8 mouse cellular contexts compared by ENCODE assay signal in the genomic region with DNA sequence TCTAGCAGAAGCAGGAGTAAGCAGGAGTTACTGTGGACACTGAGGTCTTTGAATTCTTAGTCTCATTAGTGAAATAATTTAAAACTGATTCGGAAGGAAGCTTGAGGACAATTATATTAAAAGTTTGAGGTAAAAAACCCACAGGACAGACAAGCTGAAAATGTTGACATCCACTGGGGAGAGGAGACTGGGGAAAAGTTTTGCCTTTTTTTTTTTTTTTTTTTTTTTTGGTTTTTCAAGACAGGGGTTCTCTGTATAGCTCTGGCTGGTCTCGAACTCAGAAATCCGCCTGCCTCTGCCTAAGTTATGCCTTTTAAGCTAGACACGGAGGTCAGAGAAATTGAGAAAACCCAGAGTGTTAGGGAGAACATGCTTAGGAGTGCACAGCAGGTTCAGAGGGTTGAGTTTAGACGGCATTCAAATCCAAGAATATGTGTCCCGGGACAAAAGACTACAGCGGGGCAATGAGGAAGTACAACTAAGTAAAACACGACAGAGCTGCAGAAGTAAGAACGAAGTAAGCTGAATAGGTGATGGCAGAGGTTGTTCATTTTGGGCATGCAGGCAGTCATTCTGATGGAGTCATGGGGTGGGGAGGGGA. TPM values are rescaled to one million over a fixed set of nuclear protein-coding genes. Genes with fewer than 3 reads are reported as not detected.
DNase-seq lines count a peak whose midpoint lies in the region; ATAC-seq and TF ChIP-seq lines count a peak whose summit lies in the region.

No protein-coding gene starts in this region.

- no peaks in the 10 kb centered on the region for H3K27me3 ChIP-seq in forebrain, embryonic 14.5 days (replicated peaks; ENCODE audit: control insufficient read depth, insufficient read depth, low read length)
- H3K27me3 ChIP-seq in liver, embryonic 16.5 days (ENCODE audit: control insufficient read depth, insufficient read depth, low read depth, low read length): no peaks in the 10 kb centered on the region

- no peak for DNase-seq in gastrocnemius, adult 2 months
- no peak for DNase-seq in gastrocnemius, postnatal 36 days
- peak; percentile 76 for DNase-seq in A20 (ENCODE audit: low read depth, low spot score)
- DNase-seq in forebrain, embryonic 14.5 days (ENCODE audit: low spot score): no peak
- no peak for DNase-seq in adrenal gland, postnatal 10 days
- no peak for DNase-seq in frontal cortex, postnatal 25 days (ENCODE audit: low spot score in 2 of 2)
- DNase-seq in urinary bladder, postnatal 14 days (ENCODE audit: low spot score): no peak

- peaks cover 13% of the 10 kb centered on the region; the same call in 1 of the 2 replicates for H3K4me1 ChIP-seq in forebrain, embryonic 14.5 days (ENCODE audit: control insufficient read depth, insufficient read depth, low read length)
- H3K4me1 ChIP-seq in liver, embryonic 16.5 days (ENCODE audit: control insufficient read depth, low read depth, low read length): peaks cover 20% of the 10 kb centered on the region

- no peak for TF ChIP-seq CTCF in gastrocnemius, adult 2 months (IDR thresholded peaks at IDR 0.05)

- H3K4me2 ChIP-seq in forebrain, embryonic 14.5 days (ENCODE audit: low read length): peak overlapping the region; percentile 78
- H3K4me2 ChIP-seq in liver, embryonic 16.5 days (ENCODE audit: low read depth, low read length): peak overlapping the region; percentile 79

- H3K4me3 ChIP-seq in gastrocnemius, adult 2 months: peak overlapping the region; percentile 92
- peak overlapping the region; percentile 66 for H3K4me3 ChIP-seq in forebrain, embryonic 14.5 days (ENCODE audit: low read depth, low read length)
- peak overlapping the region; percentile 68 for H3K4me3 ChIP-seq in liver, embryonic 16.5 days (ENCODE audit: low read depth, low read length)

- H3K36me3 ChIP-seq in forebrain, embryonic 14.5 days (ENCODE audit: control insufficient read depth, insufficient read depth, low read length): no peaks in the 10 kb centered on the region
- H3K36me3 ChIP-seq in liver, embryonic 16.5 days (ENCODE audit: control insufficient read depth, insufficient read depth): no peaks in the 10 kb centered on the region

- H3K9ac ChIP-seq in forebrain, embryonic 14.5 days (ENCODE audit: low read length): peak overlapping the region; percentile 70
- H3K9ac ChIP-seq in liver, embryonic 16.5 days (ENCODE audit: low read depth, low read length): peak overlapping the region; percentile 69

- WGBS in forebrain, embryonic 14.5 days: 86% methylated on average over 9 of the region's 9 CpGs
- 53% methylated on average over 9 of the region's 9 CpGs for WGBS in liver, embryonic 16.5 days (ENCODE audit: insufficient replicate concordance)

- no peak for ATAC-seq in forebrain, embryonic 14.5 days
- no peak for ATAC-seq in liver, embryonic 16.5 days (ENCODE audit: low read depth)

- intact Hi-C loops in gastrocnemius, adult 2 months (cut with DNase I): loop anchor here (2.0 kb wide), 1 partner anchor 21 kb away; no protein-coding TSS in a partner anchor
- intact Hi-C loops in gastrocnemius, postnatal 36 days (cut with DNase I): no loop called here

- H3K27ac ChIP-seq in gastrocnemius, adult 2 months: peak overlapping the region; percentile 94
- H3K27ac ChIP-seq in forebrain, embryonic 14.5 days (ENCODE audit: low read depth, low read length): peak overlapping the region; percentile 87; the same call in 1 of the 2 replicates
- peak overlapping the region; percentile 84 for H3K27ac ChIP-seq in liver, embryonic 16.5 days (ENCODE audit: low read length)

- H3K9me3 ChIP-seq in forebrain, embryonic 14.5 days (replicated peaks; ENCODE audit: control insufficient read depth, low read length): no peaks in the 10 kb centered on the region
- no peaks in the 10 kb centered on the region for H3K9me3 ChIP-seq in liver, embryonic 16.5 days (replicated peaks; ENCODE audit: control insufficient read depth, low read length)

RNA-seq across cellular contexts. Expression of gene 3110009E18Rik, which starts 1.0 kb away (rescaled TPM):
- 1 to 10 TPM; 3.3 to 6.6 TPM for total RNA-seq in gastrocnemius, adult 2 months (2021)
- total RNA-seq in gastrocnemius, postnatal 36 days (2021): 1 to 10 TPM; 3.2 to 4.8 TPM
- polyA plus RNA-seq in forebrain, embryonic 14.5 days (2014; fragmentation: Nextera tagmentation; extraction: Ambion mirVana): 25.9 and 27.3 TPM in 2 replicates
- 4.8 and 6.5 TPM in 2 replicates for polyA plus RNA-seq in liver, embryonic 16.5 days (2015; fragmentation: Nextera tagmentation; extraction: Ambion mirVana)
- total RNA-seq in adrenal gland, postnatal 10 days (2021): 10 to 100 TPM in 1 of 2 experiments, 1 to 10 TPM in 1; 9.9 to 12.4 TPM

RNA-seq across cellular contexts. Expression of gene Dbi, which starts 1.2 kb away (rescaled TPM):
- total RNA-seq in gastrocnemius, adult 2 months (2021): 100 to 1,000 TPM; 109 to 173 TPM
- total RNA-seq in gastrocnemius, postnatal 36 days (2021): 100 to 1,000 TPM; 143 to 145 TPM
- 1,393 and 1,470 TPM in 2 replicates for polyA plus RNA-seq in forebrain, embryonic 14.5 days (2014; fragmentation: Nextera tagmentation; extraction: Ambion mirVana)
- 1,140 and 1,165 TPM in 2 replicates for polyA plus RNA-seq in liver, embryonic 16.5 days (2015; fragmentation: Nextera tagmentation; extraction: Ambion mirVana)
- 1,000 to 10,000 TPM; 1,131 to 1,191 TPM for total RNA-seq in adrenal gland, postnatal 10 days (2021)

RNA-seq across cellular contexts. Expression of gene Tmem37, which starts 48.2 kb away (rescaled TPM):
- 10 to 100 TPM in 1 of 2 experiments, 1 to 10 TPM in 1; 9.3 to 12.8 TPM for total RNA-seq in gastrocnemius, adult 2 months (2021)
- 10 to 100 TPM in 1 of 2 experiments, 1 to 10 TPM in 1; 8.5 to 13.7 TPM for total RNA-seq in gastrocnemius, postnatal 36 days (2021)
- polyA plus RNA-seq in forebrain, embryonic 14.5 days (2014; fragmentation: Nextera tagmentation; extraction: Ambion mirVana): 7.3 and 8.2 TPM in 2 replicates
- 89.2 and 94.7 TPM in 2 replicates for polyA plus RNA-seq in liver, embryonic 16.5 days (2015; fragmentation: Nextera tagmentation; extraction: Ambion mirVana)
- total RNA-seq in adrenal gland, postnatal 10 days (2021): 10 to 100 TPM; 24.6 to 25.8 TPM

Comparison
In these comparisons a context has a peak if more than half of its experiments do, and no peak if none do; other contexts are left out.
1. RNA of gene Dbi, which starts 1.2 kb away (total RNA-seq): 1,131 to 1,191 TPM in adrenal gland, postnatal 10 days; 109 to 173 TPM in gastrocnemius, adult 2 months and 143 to 145 TPM in gastrocnemius, postnatal 36 days; every median in the first group is over 4 times any median in the second.
2. Peak in every context shown above with its lines, with median percentiles within 50 percentile points of each other: H3K27ac ChIP-seq and H3K4me3 ChIP-seq.